In genomic region chr17:36110641-36111509, GRCm38 (mm10) we compare ENCODE assay signal across 8 mouse cellular contexts. TPM values are rescaled to one million over a fixed set of nuclear protein-coding genes. Genes with fewer than 3 reads are reported as not detected.
DNase-seq lines count a peak whose midpoint lies in the region; ATAC-seq lines count a peak whose summit lies in the region.
"Not testable (repeated sequence)": the region's sequence is repeated elsewhere in the genome, so short reads cannot be mapped to it uniquely, and the experiment has no call there.

No protein-coding gene starts in this region.

- 2% methylated on average over 57 of the region's 57 CpGs for WGBS in embryonic facial prominence, embryonic 10.5 days
- under 1% methylated on average over 57 of the region's 57 CpGs for WGBS in limb, embryonic 10.5 days
- 1% methylated on average over 57 of the region's 57 CpGs for WGBS in neural tube, embryonic 13.5 days

- peak overlapping the region; percentile 69 for H3K4me2 ChIP-seq in neural tube, embryonic 13.5 days

- ATAC-seq in neural tube, embryonic 13.5 days (ENCODE audit: low read depth), result peak; percentile 64

- H3K36me3 ChIP-seq in embryonic facial prominence, embryonic 10.5 days (replicated peaks); limb, embryonic 10.5 days; neural tube, embryonic 13.5 days: not testable (repeated sequence)

- peaks cover 53% of the 10 kb centered on the region for H3K27me3 ChIP-seq in embryonic facial prominence, embryonic 10.5 days (replicated peaks; ENCODE audit: low read depth, poor library complexity, severe bottlenecking)
- peaks cover 52% of the 10 kb centered on the region for H3K27me3 ChIP-seq in limb, embryonic 10.5 days (ENCODE audit: low read depth, poor library complexity, severe bottlenecking)
- H3K27me3 ChIP-seq in neural tube, embryonic 13.5 days, result peaks cover 35% of the 10 kb centered on the region

- H3K9me3 ChIP-seq in embryonic facial prominence, embryonic 10.5 days; limb, embryonic 10.5 days (replicated peaks); neural tube, embryonic 13.5 days: not testable (repeated sequence)

- not testable (repeated sequence) for H3K27ac ChIP-seq in embryonic facial prominence, embryonic 10.5 days (replicated peaks); limb, embryonic 10.5 days; neural tube, embryonic 13.5 days (replicated peaks)

- H3K9ac ChIP-seq in neural tube, embryonic 13.5 days, result peak overlapping the region; percentile 49; the same call in 1 of the 2 replicates

- H3K4me1 ChIP-seq in embryonic facial prominence, embryonic 10.5 days; limb, embryonic 10.5 days: not testable (repeated sequence)
- peaks cover 13% of the 10 kb centered on the region for H3K4me1 ChIP-seq in neural tube, embryonic 13.5 days (replicated peaks)

- peak; percentile 61 for DNase-seq in R1 (ENCODE audit: low read depth, low spot score)
- DNase-seq in embryonic facial prominence, embryonic 10.5 days (ENCODE audit: low spot score), result peak; percentile 43
- DNase-seq in heart, adult 11 months, result peak; percentile 93
- peak; percentile 67 for DNase-seq in induced T-regulatory cell, adult 2 months (ENCODE audit: low read depth)
- peak; percentile 50 for DNase-seq in limb, embryonic 10.5 days (ENCODE audit: low spot score)
- DNase-seq in lung, postnatal 36 days, result peak; percentile 58
- peak; percentile 37 to 41 for DNase-seq in thymus, postnatal 10 days (ENCODE audit: low spot score in 2 of 2)

- H3K4me3 ChIP-seq in embryonic facial prominence, embryonic 10.5 days, result peak overlapping the region; percentile 58
- peak overlapping the region; percentile 44 for H3K4me3 ChIP-seq in limb, embryonic 10.5 days
- peak overlapping the region; percentile 40 for H3K4me3 ChIP-seq in neural tube, embryonic 13.5 days

RNA-seq across cellular contexts. Expression of gene Gm19684, which starts 10.6 kb away (rescaled TPM):
- polyA plus RNA-seq in embryonic facial prominence, embryonic 10.5 days (2016; fragmentation: Nextera tagmentation; extraction: Ambion mirVana), result not detected in 2 replicates
- not detected in 2 replicates for polyA plus RNA-seq in limb, embryonic 10.5 days (2016; fragmentation: Nextera tagmentation; extraction: Ambion mirVana)
- not detected in 2 replicates for polyA plus RNA-seq in neural tube, embryonic 13.5 days (2015; fragmentation: Nextera tagmentation; extraction: Ambion mirVana)

RNA-seq across cellular contexts. Expression of gene Gm7030, which starts 18.4 kb away (rescaled TPM):
- polyA plus RNA-seq in embryonic facial prominence, embryonic 10.5 days (2016; fragmentation: Nextera tagmentation; extraction: Ambion mirVana), result not detected in 2 replicates
- polyA plus RNA-seq in limb, embryonic 10.5 days (2016; fragmentation: Nextera tagmentation; extraction: Ambion mirVana), result not detected in 2 replicates
- polyA plus RNA-seq in neural tube, embryonic 13.5 days (2015; fragmentation: Nextera tagmentation; extraction: Ambion mirVana), result not detected in 2 replicates

RNA-seq across cellular contexts. Expression of gene Gm11127, which starts 52.7 kb away (rescaled TPM):
- not detected in 2 replicates for polyA plus RNA-seq in embryonic facial prominence, embryonic 10.5 days (2016; fragmentation: Nextera tagmentation; extraction: Ambion mirVana)
- not detected in 2 replicates for polyA plus RNA-seq in limb, embryonic 10.5 days (2016; fragmentation: Nextera tagmentation; extraction: Ambion mirVana)
- not detected in 2 replicates for polyA plus RNA-seq in neural tube, embryonic 13.5 days (2015; fragmentation: Nextera tagmentation; extraction: Ambion mirVana)

RNA-seq across cellular contexts. Expression of gene Gm8909, which starts 57.5 kb away (rescaled TPM):
- polyA plus RNA-seq in embryonic facial prominence, embryonic 10.5 days (2016; fragmentation: Nextera tagmentation; extraction: Ambion mirVana), result 0.11 TPM in 1 of 2 replicates, not detected in the other
- not detected in 2 replicates for polyA plus RNA-seq in limb, embryonic 10.5 days (2016; fragmentation: Nextera tagmentation; extraction: Ambion mirVana)
- polyA plus RNA-seq in neural tube, embryonic 13.5 days (2015; fragmentation: Nextera tagmentation; extraction: Ambion mirVana), result not detected in 2 replicates

Comparison
In these comparisons a context has a peak if more than half of its experiments do, and no peak if none do; other contexts are left out.
1. DNase-seq: peak in every context shown above with its lines; median percentile 93 in heart, adult 11 months; 67 in induced T-regulatory cell, adult 2 months; 61 in R1; 58 in lung, postnatal 36 days; 50 in limb, embryonic 10.5 days; 43 in embryonic facial prominence, embryonic 10.5 days; 39 in thymus, postnatal 10 days.